Comparison of ENCODE assay signal across 23 mouse cellular contexts in genomic region chr1:43457012-43457766, GRCm38 (mm10). TPM values are rescaled to one million over a fixed set of nuclear protein-coding genes. Genes with fewer than 3 reads are reported as not detected.
DNase-seq lines count a peak whose midpoint lies in the region; ATAC-seq and TF ChIP-seq lines count a peak whose summit lies in the region.
"Had no signal": no experiment of that assay in that cellular context is flagged by ENCODE, and none has a peak within 500 bp of the region (broad histone marks: within the 10 kb centered on the region; RNA-seq: fewer than 3 reads in every experiment).

No protein-coding gene starts in this region.

- peaks cover 81% of the 10 kb centered on the region for H3K4me1 ChIP-seq in G1E (ENCODE audit: insufficient read depth, low read depth, low read length)
- H3K4me1 ChIP-seq in forebrain, embryonic 14.5 days (ENCODE audit: control insufficient read depth, insufficient read depth, low read length) = 0 out of 2 replicates have a peak, but pooled peaks cover 3% of the 10 kb centered on the region

- no peak overlapping the region for H3K27ac ChIP-seq in forebrain, embryonic 14.5 days (ENCODE audit: low read depth, low read length)
- H3K27ac ChIP-seq: embryonic facial prominence, embryonic 13.5 days; hindbrain, embryonic 14.5 days; left cerebral cortex, adult 2 months; limb, embryonic 10.5 days; liver, embryonic 13.5 days; lung, embryonic 15.5 days had no signal

- peak; percentile 56 for DNase-seq in CD4-positive, CD25-positive, alpha-beta regulatory T cell, adult 2 months (ENCODE audit: low read depth, low spot score)
- DNase-seq in G1E (ENCODE audit: low spot score) = peak; percentile 40
- DNase-seq in induced T-regulatory cell, adult 2 months (ENCODE audit: low read depth) = peak; percentile 69
- no peak for DNase-seq in lung, postnatal 14 days
- DNase-seq in forebrain, embryonic 14.5 days (ENCODE audit: low spot score) = no peak
- no peak for DNase-seq in kidney, postnatal 4 days
- DNase-seq: adrenal gland, postnatal 10 days; cerebellum, postnatal 10 days; forebrain, postnatal 0 days; kidney, adult 11 months; kidney, postnatal 10 days; layer of hippocampus, adult 9-11 months; liver, embryonic 13.5 days; right cerebral cortex, postnatal 4 days; thymus, postnatal 4 days had no signal

- no peaks in the 10 kb centered on the region for H3K27me3 ChIP-seq in G1E (ENCODE audit: insufficient read depth, low read length)
- no peaks in the 10 kb centered on the region for H3K27me3 ChIP-seq in forebrain, embryonic 14.5 days (replicated peaks; ENCODE audit: control insufficient read depth, insufficient read depth, low read length)
- H3K27me3 ChIP-seq: embryonic facial prominence, embryonic 13.5 days; heart, embryonic 12.5 days; liver, embryonic 13.5 days; lung, embryonic 15.5 days had no signal

- no peak for TF ChIP-seq CTCF in G1E (IDR thresholded peaks at IDR 0.05; ENCODE audit: low read depth, low read length)

- H3K9me3 ChIP-seq in G1E (replicated peaks) = no peaks in the 10 kb centered on the region
- H3K9me3 ChIP-seq in forebrain, embryonic 14.5 days (replicated peaks; ENCODE audit: control insufficient read depth, low read length) = no peaks in the 10 kb centered on the region
- H3K9me3 ChIP-seq: embryonic facial prominence, embryonic 13.5 days; heart, embryonic 12.5 days; limb, embryonic 10.5 days; liver, embryonic 13.5 days; lung, embryonic 15.5 days had no signal

- peaks cover 49% of the 10 kb centered on the region for H3K36me3 ChIP-seq in G1E (replicated peaks)
- H3K36me3 ChIP-seq in forebrain, embryonic 14.5 days (ENCODE audit: control insufficient read depth, insufficient read depth, low read length) = no peaks in the 10 kb centered on the region; the same call in 1 of the 2 replicates
- H3K36me3 ChIP-seq: liver, embryonic 13.5 days had no signal

- H3K4me2 ChIP-seq in forebrain, embryonic 14.5 days (ENCODE audit: low read length) = no peak overlapping the region
- H3K4me2 ChIP-seq: embryonic facial prominence, embryonic 13.5 days; heart, embryonic 12.5 days; hindbrain, embryonic 14.5 days; liver, embryonic 13.5 days; lung, embryonic 15.5 days had no signal

- WGBS in forebrain, embryonic 14.5 days = 89% methylated on average over 7 of the region's 7 CpGs

- ATAC-seq in G1E (ENCODE audit: extremely low read depth, insufficient number of reproducible peaks, low FRiP score, poor library complexity, severe bottlenecking) = peak; percentile 74
- ATAC-seq in megakaryocyte-erythroid progenitor cell, adult 5-6 weeks (replicated peaks; ENCODE audit: low FRiP score, low TSS enrichment, poor library complexity, severe bottlenecking) = peak; percentile 54; the same call in 1 of the 2 replicates
- ATAC-seq in forebrain, embryonic 14.5 days = no peak
- ATAC-seq: forebrain, postnatal 0 days; midbrain, embryonic 16.5 days had no signal

- no peak overlapping the region for H3K9ac ChIP-seq in forebrain, embryonic 14.5 days (ENCODE audit: low read length)
- H3K9ac ChIP-seq: embryonic facial prominence, embryonic 13.5 days; forebrain, postnatal 0 days; heart, embryonic 12.5 days; hindbrain, embryonic 14.5 days; lung, embryonic 15.5 days had no signal

- H3K4me3 ChIP-seq in G1E (ENCODE audit: low read depth, low read length) = peak overlapping the region; percentile 31; the same call in 1 of the 2 replicates
- H3K4me3 ChIP-seq in forebrain, embryonic 14.5 days (ENCODE audit: low read depth, low read length) = no peak overlapping the region
- H3K4me3 ChIP-seq: embryonic facial prominence, embryonic 13.5 days; heart, embryonic 12.5 days; left cerebral cortex, adult 2 months; limb, embryonic 10.5 days; liver, embryonic 13.5 days; lung, embryonic 15.5 days had no signal

RNA-seq across cellular contexts. Expression of gene Nck2, which starts 12.8 kb away (rescaled TPM):
- total RNA-seq in G1E (2014; fragmentation: Nextera tagmentation) = 40.1 and 45.3 TPM in 2 replicates
- 97.0 and 101 TPM in 2 replicates for total RNA-seq in G1E (2017)
- 54.4 and 54.7 TPM in 2 replicates for polyA plus RNA-seq in G1E (2012)
- total RNA-seq in megakaryocyte-erythroid progenitor cell, adult 5-6 weeks (2014; fragmentation: Nextera tagmentation) = 19.5 and 26.8 TPM in 2 replicates
- 20.2 and 32.8 TPM in 2 replicates for total RNA-seq in megakaryocyte-erythroid progenitor cell, adult 5-6 weeks (2017)
- polyA plus RNA-seq in forebrain, embryonic 14.5 days (2014; fragmentation: Nextera tagmentation; extraction: Ambion mirVana) = 37.4 and 44.5 TPM in 2 replicates

Comparison
In these comparisons a context has a peak if more than half of its experiments do, and no peak if none do; other contexts are left out.
1. DNase-seq: peak in CD4-positive, CD25-positive, alpha-beta regulatory T cell, adult 2 months (single experiment), G1E (single experiment) and induced T-regulatory cell, adult 2 months (single experiment); none in lung, postnatal 14 days (single experiment), forebrain, embryonic 14.5 days (single experiment) and kidney, postnatal 4 days (0 of 2).